ENCODE assay signal across 25 mouse cellular contexts in the genomic region with DNA sequence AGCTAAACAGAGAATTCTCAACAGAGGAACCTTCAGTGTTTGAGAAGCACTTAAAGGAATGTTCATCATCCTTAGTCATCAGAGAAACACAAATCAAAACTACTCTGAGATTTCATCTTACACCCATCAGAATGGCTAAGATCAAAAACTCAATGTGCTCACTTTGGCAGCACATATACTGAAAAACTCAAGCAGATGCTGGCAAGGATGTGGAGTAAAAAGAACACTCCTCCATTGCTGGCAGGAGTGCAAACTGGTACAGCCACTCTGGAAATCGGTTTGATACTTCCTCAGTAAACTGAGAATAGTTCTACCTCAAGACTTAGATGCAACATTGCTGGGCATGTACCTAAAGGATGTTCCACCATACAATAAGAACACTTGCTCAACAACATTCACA. TPM values are rescaled to one million over a fixed set of nuclear protein-coding genes. Genes with fewer than 3 reads are reported as not detected.
DNase-seq lines count a peak whose midpoint lies in the region; ATAC-seq lines count a peak whose summit lies in the region.
"Had no signal": no experiment of that assay in that cellular context is flagged by ENCODE, and none has a peak within 500 bp of the region (broad histone marks: within the 10 kb centered on the region; RNA-seq: fewer than 3 reads in every experiment).

No protein-coding gene starts in this region.

- ATAC-seq in frontal cortex, adult (ENCODE audit: low TSS enrichment) = peak; percentile 70; the same call in 1 of the 2 replicates
- ATAC-seq: activated CD4-positive, CD25-positive, alpha-beta regulatory T cell, adult 4 months; CD4-positive, CD25-positive, alpha-beta regulatory T cell, adult 4 months; forebrain, embryonic 14.5 days; forebrain, embryonic 16.5 days; Patski had no signal

- DNase-seq in frontal cortex, postnatal 25 days (ENCODE audit: low spot score in 2 of 2) = no peak
- DNase-seq in layer of hippocampus, adult 9-11 months = peak; percentile 3
- DNase-seq in layer of hippocampus, postnatal 14 days (ENCODE audit: low spot score in 2 of 2) = no peak
- DNase-seq in brain, adult 2 months (ENCODE audit: low read depth, low spot score) = peak; percentile 39
- no peak for DNase-seq in ovary, postnatal 10 days (ENCODE audit: low spot score)
- DNase-seq: adrenal gland, adult 8-10 months; adrenal gland, postnatal 14 days; adrenal gland, postnatal 36 days; B cell, adult 2 months; cerebellum, adult 11 months; cerebellum, adult 18-20 months; cerebellum, adult 8-10 months; cerebellum, adult 9-11 months; cerebellum, postnatal 14 days; cerebellum, postnatal 36 days; embryo, embryonic 11 days had no signal

RNA-seq across cellular contexts. Expression of a gene that starts 41.0 kb away (rescaled TPM):
- total RNA-seq in layer of hippocampus, postnatal 14 days (2021) = under 1 TPM; 0.32 to 0.43 TPM
- total RNA-seq: adrenal gland, adult 18-20 months; adrenal gland, adult 8-10 months; adrenal gland, postnatal 14 days; adrenal gland, postnatal 36 days; CH12.LX; common myeloid progenitor, adult 5-6 weeks had no signal

Comparison
In these comparisons a context has a peak if more than half of its experiments do, and no peak if none do; other contexts are left out.
1. DNase-seq: peak in layer of hippocampus, adult 9-11 months (single experiment) and brain, adult 2 months (single experiment); none in frontal cortex, postnatal 25 days (0 of 2), layer of hippocampus, postnatal 14 days (0 of 2) and ovary, postnatal 10 days (single experiment).